Mouse (Mus musculus) liver, embryonic 15.5 days (tissue): Measurements from ENCODE around the gene Ikzf3. TPM values are rescaled to one million over a fixed set of nuclear protein-coding genes. Genes with fewer than 3 reads are reported as not detected.

Source experiments
- ATAC-seq: fragments of 200-750 bp; cut with Nextera tagmentation; 2 replicates; pipeline ENCODE4 v1.8.0; 2017; ENCODE audit warnings: moderate number of reproducible peaks, mild to moderate bottlenecking, moderate library complexity; ENCODE audit not compliant: insufficient read depth
- H3K27ac ChIP-seq: fragments of 300-500 bp; sonication (generic); replicated peaks from 2 replicates; pipeline ENCODE4 v1.5.1; 2015; ENCODE audit warnings: mild to moderate bottlenecking, inconsistent platforms
- H3K27me3 ChIP-seq: fragments of 300-500 bp; sonication (generic); 2 replicates; pipeline ENCODE4 v1.6.1; 2015; ENCODE audit warnings: mild to moderate bottlenecking, inconsistent platforms
- H3K36me3 ChIP-seq: fragments of 300-500 bp; sonication (generic); replicated peaks from 2 replicates; pipeline ENCODE4 v1.6.1; 2015; ENCODE audit warnings: moderate library complexity, mild to moderate bottlenecking, inconsistent platforms
- H3K4me1 ChIP-seq: fragments of 300-500 bp; sonication (generic); replicated peaks from 2 replicates; pipeline ENCODE4 v1.6.1; 2015; ENCODE audit warnings: inconsistent platforms
- H3K4me2 ChIP-seq: fragments of 300-500 bp; sonication (generic); 2 replicates; pipeline ENCODE4 v1.6.1; 2015; ENCODE audit warnings: moderate library complexity, mild to moderate bottlenecking, inconsistent platforms
- H3K4me3 ChIP-seq: fragments of 300-500 bp; sonication (generic); replicated peaks from 2 replicates; pipeline ENCODE4 v1.5.1; 2015; ENCODE audit warnings: mild to moderate bottlenecking, inconsistent platforms
- H3K9ac ChIP-seq: fragments of 300-500 bp; sonication (generic); 2 replicates; pipeline ENCODE4 v1.6.1; 2015; ENCODE audit warnings: moderate library complexity, mild to moderate bottlenecking, inconsistent platforms
- H3K9me3 ChIP-seq: fragments of 300-500 bp; sonication (generic); replicated peaks from 2 replicates; pipeline ENCODE4 v1.6.1; 2016; ENCODE audit warnings: inconsistent platforms
- WGBS: fragments of 180-500 bp; shearing (Covaris S2); methylation state at CpG from one replicate; pipeline ENCODE4 v1.1.7; 2015; ENCODE audit warnings: mixed read lengths; ENCODE audit not compliant: insufficient replicate concordance; 5-methylcytosine and 5-hydroxymethylcytosine counted together
- polyA plus RNA-seq: library from polyadenylated mRNA; unstranded; fragments of >200 nt; fragmentation: Nextera tagmentation; extraction: Ambion mirVana; gene quantifications from 2 replicates; pipeline ENCODE4 v1.2.1, GENCODE M21; 2015

The Ikzf3 gene
- polyA plus RNA-seq, 1 experiment from 2014 or later: 0.10 TPM

GRCm38 (mm10) chr11:98417074-98417473 lies 128.8 kb downstream of the Ikzf3 start:
- H3K27ac ChIP-seq: no peak overlapping the region
- ATAC-seq: no peak
- H3K4me1 ChIP-seq: 0 out of 2 replicates have a peak, but pooled peaks cover 6% of the 10 kb centered on the region
- H3K9me3 ChIP-seq: no peaks in the 10 kb centered on the region
- H3K36me3 ChIP-seq: no peaks in the 10 kb centered on the region
- 23% methylated on average over 1 of the region's 1 CpGs for WGBS
- H3K4me2 ChIP-seq: no peak overlapping the region
- H3K9ac ChIP-seq: no peak overlapping the region
- H3K27me3 ChIP-seq: peaks cover 46% of the 10 kb centered on the region
- H3K4me3 ChIP-seq: no peak overlapping the region

Other genes starting within 250 kb of the Ikzf3 start
- gene Neurod2, start 216.4 kb downstream of the Ikzf3 start, polyA plus RNA-seq: not detected in 2 replicates
- 0.59 and 0.93 TPM in 2 replicates for gene Ppp1r1b, start 197.6 kb downstream of the Ikzf3 start, polyA plus RNA-seq
- 16.4 and 19.6 TPM in 2 replicates for gene Stard3, start 187.7 kb downstream of the Ikzf3 start, polyA plus RNA-seq
- 1.1 and 1.7 TPM in 2 replicates for gene Tcap, start 162.2 kb downstream of the Ikzf3 start, polyA plus RNA-seq
- gene Pnmt, start 159.6 kb downstream of the Ikzf3 start, polyA plus RNA-seq: not detected in 2 replicates
- 3.3 and 3.5 TPM in 2 replicates for gene Pgap3, start 145.5 kb downstream of the Ikzf3 start, polyA plus RNA-seq
- gene Erbb2, start 133.6 kb downstream of the Ikzf3 start, polyA plus RNA-seq: 2.0 and 2.3 TPM in 2 replicates
- gene Mien1, start 107.0 kb downstream of the Ikzf3 start, polyA plus RNA-seq: 57.2 TPM in 2 replicates
- gene Grb7, start 99.6 kb downstream of the Ikzf3 start, polyA plus RNA-seq: 25.5 and 32.0 TPM in 2 replicates
- 0.62 and 0.79 TPM in 2 replicates for gene Zpbp2, start 5.1 kb upstream of the Ikzf3 start, polyA plus RNA-seq
- gene Ormdl3, start 41.3 kb upstream of the Ikzf3 start, polyA plus RNA-seq: 40.6 and 45.4 TPM in 2 replicates
- gene Lrrc3c, start 52.3 kb upstream of the Ikzf3 start, polyA plus RNA-seq: not detected in 2 replicates
- 0.38 and 0.44 TPM in 2 replicates for gene Gm12355, start 79.6 kb upstream of the Ikzf3 start, polyA plus RNA-seq
- gene Gsdma3, start 80.3 kb upstream of the Ikzf3 start, polyA plus RNA-seq: not detected in 2 replicates
- not detected in 2 replicates for gene Gsdma2, start 100.7 kb upstream of the Ikzf3 start, polyA plus RNA-seq
- not detected in 2 replicates for gene Gsdma, start 118.3 kb upstream of the Ikzf3 start, polyA plus RNA-seq
- gene Psmd3, start 136.5 kb upstream of the Ikzf3 start, polyA plus RNA-seq: 102 and 109 TPM in 2 replicates
- gene Csf3, start 155.2 kb upstream of the Ikzf3 start, polyA plus RNA-seq: not detected in 2 replicates
- 24.2 and 27.7 TPM in 2 replicates for gene Med24, start 183.4 kb upstream of the Ikzf3 start, polyA plus RNA-seq
- 7.2 and 7.6 TPM in 2 replicates for gene Thra, start 194.6 kb upstream of the Ikzf3 start, polyA plus RNA-seq
- 0.63 and 0.85 TPM in 2 replicates for gene Nr1d1, start 229.3 kb upstream of the Ikzf3 start, polyA plus RNA-seq
- gene Msl1, start 249.5 kb upstream of the Ikzf3 start, polyA plus RNA-seq: 5.2 and 5.8 TPM in 2 replicates